Mouse (Mus musculus): ENCODE results near the gene Rsf1. TPM values are rescaled to one million over a fixed set of nuclear protein-coding genes. Genes with fewer than 3 reads are reported as not detected.

Gene Rsf1
- polyA plus RNA-seq, 1 experiment, result 3.6 TPM

DNA sequence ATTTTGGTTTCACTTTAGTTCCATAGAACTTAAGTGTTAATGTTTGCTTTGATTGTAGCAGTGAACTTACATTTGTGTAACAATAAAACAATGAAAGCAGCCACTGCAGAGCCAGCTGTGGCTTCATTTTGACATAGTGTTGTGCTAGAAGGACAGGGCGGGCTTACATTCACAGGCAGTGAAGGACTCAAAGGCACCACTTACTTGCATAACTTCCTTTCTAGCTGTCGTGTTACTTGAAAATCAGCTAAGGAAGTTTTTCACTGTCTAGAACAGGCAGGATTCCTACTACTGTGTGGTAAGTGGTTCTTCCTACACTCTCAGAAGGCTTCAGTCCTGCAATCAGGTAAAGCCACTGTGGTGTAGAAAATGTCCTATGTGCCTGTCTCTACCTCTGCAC is 108.1 kb downstream of the Rsf1 start:
- Histone ChIP-seq H3K79me2 (ENCODE audit: control insufficient read depth, insufficient read depth) (no peaks in the 10 kb centered on the region), H3K4me3 (ENCODE audit: insufficient read depth, poor library complexity, severe bottlenecking) (no peak overlapping the region), H3ac (ENCODE audit: control insufficient read depth, insufficient read length, low read depth) (no peak overlapping the region), H3K36me3 (ENCODE audit: control insufficient read depth, insufficient read depth) (peaks cover 22% of the 10 kb centered on the region), H3K79me3 (ENCODE audit: low read depth) (no peaks in the 10 kb centered on the region), H3K27me3 (ENCODE audit: control insufficient read depth, insufficient read depth, insufficient read length) (no peaks in the 10 kb centered on the region)
- TF ChIP-seq MAX (IDR thresholded peaks at IDR 0.05) (no peak), FOSL1 (IDR thresholded peaks at IDR 0.05; ENCODE audit: insufficient read depth, low read length, poor library complexity, severe bottlenecking) (no peak), CEBPB (IDR thresholded peaks at IDR 0.05; ENCODE audit: low read depth) (no peak), USF1 (IDR thresholded peaks at IDR 0.05; ENCODE audit: low read depth) (no peak), MYOD1 (IDR thresholded peaks at IDR 0.05; ENCODE audit: control insufficient read depth, insufficient read length, low read depth) (no peak), MYOG (IDR thresholded peaks at IDR 0.05; ENCODE audit: control insufficient read depth, extremely low read depth, insufficient read length) (no peak), CTCF (IDR thresholded peaks at IDR 0.05; ENCODE audit: control insufficient read depth, insufficient read depth, insufficient read length) (no peak)

GRCm38 (mm10) chr7:97695441-97695840 is 115.8 kb downstream of the Rsf1 start:
- H3K4me3 ChIP-seq (ENCODE audit: insufficient read depth, poor library complexity, severe bottlenecking), result no peak overlapping the region
- TF ChIP-seq CEBPB (IDR thresholded peaks at IDR 0.05; ENCODE audit: low read depth), result no peak
- TF ChIP-seq CTCF (IDR thresholded peaks at IDR 0.05; ENCODE audit: control insufficient read depth, insufficient read depth, insufficient read length), result no peak
- no peak for TF ChIP-seq MYOG (IDR thresholded peaks at IDR 0.05; ENCODE audit: control insufficient read depth, extremely low read depth, insufficient read length)
- TF ChIP-seq USF1 (IDR thresholded peaks at IDR 0.05; ENCODE audit: low read depth), result no peak
- no peak for TF ChIP-seq MAX (IDR thresholded peaks at IDR 0.05)
- no peak for TF ChIP-seq FOSL1 (IDR thresholded peaks at IDR 0.05; ENCODE audit: insufficient read depth, low read length, poor library complexity, severe bottlenecking)
- TF ChIP-seq MYOD1 (IDR thresholded peaks at IDR 0.05; ENCODE audit: control insufficient read depth, insufficient read length, low read depth), result no peak
- no peak overlapping the region for H3ac ChIP-seq (ENCODE audit: control insufficient read depth, insufficient read length, low read depth)
- peaks cover 42% of the 10 kb centered on the region for H3K79me2 ChIP-seq (ENCODE audit: control insufficient read depth, insufficient read depth)
- H3K36me3 ChIP-seq (ENCODE audit: control insufficient read depth, insufficient read depth), result no peaks in the 10 kb centered on the region
- H3K79me3 ChIP-seq (ENCODE audit: low read depth), result peaks cover 32% of the 10 kb centered on the region
- H3K27me3 ChIP-seq (ENCODE audit: control insufficient read depth, insufficient read depth, insufficient read length), result no peaks in the 10 kb centered on the region

DNA sequence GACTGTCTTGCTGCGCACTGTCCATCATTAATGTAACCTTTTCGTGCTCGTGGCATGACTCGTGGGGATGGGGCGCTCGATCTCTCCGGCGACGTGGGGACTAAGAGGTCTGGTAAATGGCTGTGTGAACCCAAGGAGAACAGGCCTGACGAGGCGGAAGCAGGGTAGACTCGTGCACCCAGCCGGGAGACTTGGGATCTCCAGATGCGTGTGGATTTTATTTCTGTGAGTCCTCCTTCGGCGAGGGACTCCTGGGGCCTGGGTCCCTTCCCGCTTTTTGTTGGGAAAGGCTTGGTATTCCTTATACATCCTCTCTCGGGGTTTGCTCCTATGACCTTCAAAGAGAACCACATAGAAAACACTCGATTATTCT is 116.4 kb downstream of the Rsf1 start:
- H3K36me3 ChIP-seq (ENCODE audit: control insufficient read depth, insufficient read depth), result no peaks in the 10 kb centered on the region
- peaks cover 37% of the 10 kb centered on the region for H3K79me3 ChIP-seq (ENCODE audit: low read depth)
- no peak for TF ChIP-seq FOSL1 (IDR thresholded peaks at IDR 0.05; ENCODE audit: insufficient read depth, low read length, poor library complexity, severe bottlenecking)
- no peak for TF ChIP-seq MYOD1 (IDR thresholded peaks at IDR 0.05; ENCODE audit: control insufficient read depth, insufficient read length, low read depth)
- no peak for TF ChIP-seq CTCF (IDR thresholded peaks at IDR 0.05; ENCODE audit: control insufficient read depth, insufficient read depth, insufficient read length)
- TF ChIP-seq USF1 (IDR thresholded peaks at IDR 0.05; ENCODE audit: low read depth), result no peak
- no peak for TF ChIP-seq MAX (IDR thresholded peaks at IDR 0.05)
- no peak for TF ChIP-seq MYOG (IDR thresholded peaks at IDR 0.05; ENCODE audit: control insufficient read depth, extremely low read depth, insufficient read length)
- TF ChIP-seq CEBPB (IDR thresholded peaks at IDR 0.05; ENCODE audit: low read depth), result no peak
- H3K27me3 ChIP-seq (ENCODE audit: control insufficient read depth, insufficient read depth, insufficient read length), result no peaks in the 10 kb centered on the region
- peaks cover 49% of the 10 kb centered on the region for H3K79me2 ChIP-seq (ENCODE audit: control insufficient read depth, insufficient read depth)
- no peak overlapping the region for H3ac ChIP-seq (ENCODE audit: control insufficient read depth, insufficient read length, low read depth)
- peak overlapping the region; percentile 85 for H3K4me3 ChIP-seq (ENCODE audit: insufficient read depth, poor library complexity, severe bottlenecking)

DNA sequence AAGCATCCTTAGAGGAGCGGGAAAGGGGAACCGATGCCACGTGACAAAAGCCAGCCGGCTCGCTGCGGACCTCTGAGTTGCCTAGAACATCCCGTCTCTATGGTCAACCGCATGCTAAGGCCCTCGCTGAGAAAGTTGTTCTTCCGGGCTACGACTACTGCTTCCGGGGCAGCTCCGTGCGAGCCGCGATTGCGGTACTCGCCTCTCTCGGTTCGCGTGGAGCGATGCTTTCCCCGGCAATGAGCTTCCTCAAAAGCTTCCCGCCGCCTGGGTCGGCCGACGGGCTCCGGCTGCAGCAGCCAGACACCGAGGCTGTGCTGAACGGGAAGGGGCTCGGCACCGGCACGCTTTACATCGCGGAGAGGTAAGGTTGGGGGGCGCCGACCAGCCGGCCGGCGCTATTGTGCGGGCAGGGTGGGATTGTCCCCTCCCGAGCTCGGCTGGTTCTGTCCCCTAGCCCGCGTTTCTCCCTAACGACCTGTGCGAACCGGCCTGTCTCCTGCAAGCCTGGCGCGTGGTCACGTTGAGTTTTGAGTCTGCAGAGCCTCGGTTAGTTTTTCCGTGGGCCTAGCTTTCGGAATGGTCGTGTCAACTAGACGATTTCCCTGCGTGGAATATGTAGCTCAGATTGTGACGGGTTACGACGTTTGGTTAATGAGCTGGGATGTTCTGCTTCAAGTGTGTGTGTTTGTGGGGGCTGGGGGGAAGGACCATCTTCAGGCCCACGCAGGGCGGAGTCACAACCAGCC is 117.0 kb downstream of the Rsf1 start, which contains the start of gene Clns1a:
Gene Clns1a, plus strand, starts transcription at position 129 of the 749 bp plus-strand sequence.
- H3K36me3 ChIP-seq (ENCODE audit: control insufficient read depth, insufficient read depth), result no peaks in the 10 kb centered on the region
- peak within 1 kb of the TSS; percentile 85 for H3K4me3 ChIP-seq (ENCODE audit: insufficient read depth, poor library complexity, severe bottlenecking)
- peaks cover 55% of the 10 kb centered on the region for H3K79me2 ChIP-seq (ENCODE audit: control insufficient read depth, insufficient read depth)
- peak within 1 kb of the TSS; percentile 88 for H3ac ChIP-seq (ENCODE audit: control insufficient read depth, insufficient read length, low read depth)
- H3K79me3 ChIP-seq (ENCODE audit: low read depth), result peaks cover 43% of the 10 kb centered on the region
- TF ChIP-seq USF1 (IDR thresholded peaks at IDR 0.05; ENCODE audit: low read depth) (peak; percentile 91), FOSL1 (IDR thresholded peaks at IDR 0.05; ENCODE audit: insufficient read depth, low read length, poor library complexity, severe bottlenecking) (no peak), MAX (IDR thresholded peaks at IDR 0.05) (peak; percentile 95), CEBPB (IDR thresholded peaks at IDR 0.05; ENCODE audit: low read depth) (no peak)
- H3K27me3 ChIP-seq (ENCODE audit: control insufficient read depth, insufficient read depth, insufficient read length), result no peaks in the 10 kb centered on the region

GRCm38 (mm10) chr7:97700173-97700572 is 120.5 kb downstream of the Rsf1 start:
- H3K36me3 ChIP-seq (ENCODE audit: control insufficient read depth, insufficient read depth), result no peaks in the 10 kb centered on the region
- TF ChIP-seq USF1 (IDR thresholded peaks at IDR 0.05; ENCODE audit: low read depth) (no peak), CTCF (IDR thresholded peaks at IDR 0.05; ENCODE audit: control insufficient read depth, insufficient read depth, insufficient read length) (no peak), MYOG (IDR thresholded peaks at IDR 0.05; ENCODE audit: control insufficient read depth, extremely low read depth, insufficient read length) (no peak), FOSL1 (IDR thresholded peaks at IDR 0.05; ENCODE audit: insufficient read depth, low read length, poor library complexity, severe bottlenecking) (no peak), MAX (IDR thresholded peaks at IDR 0.05) (no peak), MYOD1 (IDR thresholded peaks at IDR 0.05; ENCODE audit: control insufficient read depth, insufficient read length, low read depth) (no peak), CEBPB (IDR thresholded peaks at IDR 0.05; ENCODE audit: low read depth) (no peak)
- no peaks in the 10 kb centered on the region for H3K27me3 ChIP-seq (ENCODE audit: control insufficient read depth, insufficient read depth, insufficient read length)
- H3K79me3 ChIP-seq (ENCODE audit: low read depth), result peaks cover 66% of the 10 kb centered on the region
- H3K4me3 ChIP-seq (ENCODE audit: insufficient read depth, poor library complexity, severe bottlenecking), result no peak overlapping the region
- peaks cover 90% of the 10 kb centered on the region for H3K79me2 ChIP-seq (ENCODE audit: control insufficient read depth, insufficient read depth)
- no peak overlapping the region for H3ac ChIP-seq (ENCODE audit: control insufficient read depth, insufficient read length, low read depth)
